Mouse (Mus musculus) MEL-GATA-1-ER (cell line): Measurements from ENCODE around the gene Dusp12.

ENCODE experiments used
- DNase-seq: peaks from one replicate; pipeline ENCODE4 v3.0.0-alpha.2; 2012; ENCODE audit warnings: low read depth; ENCODE audit errors: extremely low read depth

Dusp12 gene

GRCm38 (mm10) chr1:170863033-170863432 is 22.3 kb downstream of the Dusp12 start:
- DNase-seq = no peak

GRCm38 (mm10) chr1:170862435-170862717 is 23.0 kb downstream of the Dusp12 start:
- DNase-seq = no peak

- no peak for DNase-seq
Observed at GRCm38 (mm10) chr1:170861671-170862434, 23.5 kb downstream of the Dusp12 start.

DNA sequence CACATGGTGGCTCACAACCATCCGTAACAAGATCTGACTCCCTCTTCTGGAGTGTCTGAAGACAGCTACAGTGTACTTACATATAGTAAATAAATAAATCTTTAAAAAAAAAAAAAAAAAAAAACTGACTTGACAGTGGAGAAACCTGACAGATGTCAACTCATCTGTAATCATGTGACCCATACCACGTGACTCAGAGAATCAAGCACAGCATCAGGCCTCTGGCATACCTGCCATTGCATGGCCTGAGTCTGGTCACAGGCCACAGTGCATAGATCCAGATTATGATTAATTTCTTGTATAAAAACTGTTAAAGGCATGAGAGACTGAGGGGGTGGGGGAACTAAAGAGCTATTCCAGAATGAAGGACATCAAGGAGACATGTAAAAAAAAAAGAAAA is 26.5 kb downstream of the Dusp12 start:
- no peak for DNase-seq

DNA sequence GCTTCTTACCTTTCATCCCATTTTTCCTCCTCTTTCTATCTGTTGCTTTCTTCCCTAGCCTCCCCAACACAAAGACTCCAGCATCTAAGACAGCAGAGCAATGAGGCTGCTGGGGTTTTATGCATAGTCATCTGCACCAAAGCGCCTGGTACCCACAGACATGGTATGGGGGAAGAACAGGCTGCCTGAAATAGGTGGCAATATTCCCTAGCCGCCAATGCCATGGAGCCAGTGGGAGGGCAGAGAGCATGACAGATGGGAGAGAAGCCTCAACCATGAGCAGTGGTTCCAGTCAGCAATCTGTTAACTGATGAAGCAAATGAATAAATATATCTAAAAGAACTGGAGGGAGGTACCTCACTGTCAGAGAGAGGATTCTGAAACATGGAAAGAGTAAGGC is 28.0 kb downstream of the Dusp12 start:
- DNase-seq = no peak

DNA sequence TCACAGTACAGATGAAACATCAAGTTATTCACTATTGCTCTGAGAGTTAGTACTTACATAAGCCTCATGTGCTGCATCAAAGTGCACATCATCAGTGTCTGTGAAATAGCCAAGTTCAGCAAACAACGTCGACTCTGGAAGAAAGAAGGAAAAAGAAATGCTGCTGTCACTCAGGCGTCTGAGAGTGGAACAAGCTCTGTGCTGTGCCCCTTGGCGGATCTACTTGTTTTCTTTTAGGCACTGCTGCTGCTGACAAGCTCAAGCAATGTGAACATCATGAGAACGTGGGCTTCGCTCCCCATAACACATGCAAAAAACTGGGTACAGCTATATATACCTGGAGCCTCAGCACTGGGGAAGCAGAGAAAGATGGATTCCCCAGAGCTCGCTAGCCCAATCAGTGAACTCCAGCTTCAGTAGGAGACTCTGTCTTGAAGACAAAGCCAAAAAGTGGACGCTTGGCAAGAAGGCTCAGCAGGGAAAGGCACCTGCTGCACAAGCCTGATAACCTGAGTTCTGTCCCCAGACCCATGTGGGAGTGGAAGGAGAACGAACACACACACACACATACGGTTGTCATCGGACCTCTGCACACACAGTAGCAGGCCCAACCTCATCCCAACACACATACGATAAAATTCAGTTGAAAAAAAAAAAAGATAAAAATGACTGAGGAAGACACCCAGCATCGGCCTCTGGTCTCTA is 30.1 kb downstream of the Dusp12 start:
- DNase-seq = peak; percentile 42

DNA sequence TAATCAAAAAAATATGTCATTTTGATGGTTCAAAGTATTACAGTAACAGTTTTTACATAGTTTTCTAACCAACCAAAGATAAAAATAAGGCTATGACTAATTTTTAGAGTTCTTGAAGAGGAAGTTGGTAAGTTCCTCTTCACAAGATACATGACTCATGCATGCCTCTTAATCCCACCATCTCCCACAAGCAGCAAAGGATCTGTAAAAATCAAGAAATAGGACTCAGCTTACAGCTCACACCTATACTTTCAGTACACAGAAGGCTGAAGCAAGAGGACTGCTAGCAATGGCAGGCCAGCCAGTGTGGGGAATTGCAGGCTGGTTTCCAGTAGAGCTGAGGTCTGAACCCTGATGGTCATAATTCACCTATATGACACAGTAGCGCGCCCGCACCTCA is 31.7 kb downstream of the Dusp12 start:
- DNase-seq = peak; percentile 93

GRCm38 (mm10) chr1:170850637-170851624 is 34.4 kb downstream of the Dusp12 start:
- peak; percentile 42 for DNase-seq

DNA sequence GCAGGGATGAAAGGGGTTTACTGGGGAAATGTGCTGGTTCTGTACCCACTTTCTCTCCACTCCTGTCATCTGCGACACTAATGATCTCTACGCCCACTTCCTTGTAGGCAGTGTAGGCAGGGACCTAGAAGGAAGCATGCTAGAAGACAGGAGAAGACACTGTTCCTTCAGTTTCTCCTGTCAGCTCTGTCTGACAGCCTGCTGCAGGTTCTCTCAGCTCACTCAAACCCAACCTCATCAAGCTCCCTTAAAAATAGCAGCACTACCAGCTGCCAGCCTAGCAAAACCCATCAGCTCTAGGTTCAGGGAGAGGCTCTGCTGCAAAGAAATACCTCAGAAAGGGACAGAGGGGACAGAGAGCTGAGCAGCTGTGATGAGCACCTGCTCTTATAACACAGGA is 35.3 kb downstream of the Dusp12 start:
- no peak for DNase-seq

DNA sequence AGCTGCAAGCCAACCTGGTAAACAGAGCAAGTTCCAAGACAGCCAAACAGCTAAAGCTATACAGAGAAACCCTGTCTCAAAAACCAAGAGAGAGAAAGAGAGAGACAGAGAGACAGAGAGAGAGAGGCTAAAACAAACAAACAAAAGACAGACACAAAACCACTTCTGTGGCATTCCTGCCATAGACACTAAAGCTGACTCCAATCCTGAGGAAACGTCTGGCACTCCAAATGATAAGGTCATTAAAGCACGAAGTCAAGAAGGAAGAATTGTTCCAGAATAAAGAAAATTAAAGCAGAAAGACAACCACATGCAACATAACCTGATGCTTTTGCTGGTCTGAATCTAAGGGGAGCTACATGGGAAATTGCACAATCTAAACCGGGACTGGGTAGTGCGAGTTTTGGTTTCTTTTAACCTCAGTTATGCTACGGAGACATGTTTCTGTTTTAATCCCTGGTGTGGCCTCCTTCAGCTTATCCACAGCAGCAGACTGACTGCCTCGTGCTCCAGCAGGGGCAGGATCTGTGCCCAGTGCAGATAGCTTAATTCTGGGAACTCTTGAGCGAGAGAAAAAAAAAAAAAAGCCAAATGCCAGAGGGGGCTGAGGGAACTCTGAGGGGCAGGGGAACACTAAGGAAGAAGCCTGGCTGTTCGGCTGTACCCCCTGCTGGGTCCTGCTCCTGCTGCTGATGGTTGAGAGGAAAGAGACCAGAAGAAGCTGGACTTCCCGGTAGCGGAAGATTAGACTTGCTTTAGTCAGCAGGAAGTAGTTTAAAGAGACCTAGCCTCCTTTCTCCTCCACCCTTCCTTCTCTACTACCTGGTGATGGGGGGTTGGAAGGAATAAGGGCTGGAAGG is 39.7 kb downstream of the Dusp12 start:
- peak; percentile 66 for DNase-seq

- peak; percentile 39 for DNase-seq
Observed at GRCm38 (mm10) chr1:170844380-170844779, 41.0 kb downstream of the Dusp12 start.

- no peak for DNase-seq
Observed at GRCm38 (mm10) chr1:170839685-170840084, 45.7 kb downstream of the Dusp12 start.

- no peak for DNase-seq
Observed at GRCm38 (mm10) chr1:170834756-170835155, 50.6 kb downstream of the Dusp12 start.

DNA sequence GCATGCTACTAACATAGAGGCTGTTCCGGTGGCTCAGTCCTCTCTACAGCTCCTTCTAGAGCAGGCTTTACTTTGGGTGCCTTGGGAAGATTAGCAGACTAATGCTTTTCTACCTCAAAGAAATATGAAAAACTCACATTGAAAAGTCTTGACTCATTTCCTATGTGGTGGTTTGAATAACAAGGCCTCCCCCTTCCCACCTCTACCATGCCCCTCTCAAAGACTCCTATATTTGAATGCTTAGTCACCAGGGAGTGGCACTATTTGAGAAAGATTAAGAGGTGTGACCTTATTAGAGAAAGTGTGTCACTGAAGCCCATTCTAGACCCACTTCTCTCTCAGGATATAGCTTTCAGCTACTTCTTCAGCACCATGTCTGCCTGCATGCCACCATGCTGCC is 55.6 kb downstream of the Dusp12 start:
- no peak for DNase-seq

- no peak for DNase-seq
Observed at GRCm38 (mm10) chr1:170829344-170829743, 56.0 kb downstream of the Dusp12 start.
